Mouse (Mus musculus): Measurements from ENCODE around the gene Fmnl2.

Gene Fmnl2

GRCm38 (mm10) chr2:52864635-52865034, 7.0 kb downstream of the Fmnl2 start:
- no peak for DNase-seq (ENCODE audit: low read depth, low spot score)

DNA sequence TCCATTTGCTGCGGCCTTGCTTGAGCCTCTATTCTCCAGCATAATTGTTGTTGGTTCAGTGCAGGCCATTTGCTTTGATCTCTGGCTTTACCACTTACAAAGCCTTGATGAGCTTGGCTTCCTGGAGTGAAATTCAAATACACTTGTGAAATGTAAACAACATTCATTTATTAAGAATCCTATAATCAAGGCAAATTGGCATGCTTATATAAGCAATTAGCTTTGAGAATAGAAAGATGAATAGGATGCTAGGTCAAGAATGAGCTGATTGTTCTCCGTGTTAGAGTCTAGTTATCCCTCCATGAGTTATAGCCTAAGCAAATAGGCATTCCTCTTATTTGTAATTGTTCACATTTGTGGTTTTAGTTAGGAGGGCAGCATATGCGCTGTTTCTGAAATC, 8.5 kb downstream of the Fmnl2 start:
- no peak for DNase-seq (ENCODE audit: low read depth, low spot score)

DNA sequence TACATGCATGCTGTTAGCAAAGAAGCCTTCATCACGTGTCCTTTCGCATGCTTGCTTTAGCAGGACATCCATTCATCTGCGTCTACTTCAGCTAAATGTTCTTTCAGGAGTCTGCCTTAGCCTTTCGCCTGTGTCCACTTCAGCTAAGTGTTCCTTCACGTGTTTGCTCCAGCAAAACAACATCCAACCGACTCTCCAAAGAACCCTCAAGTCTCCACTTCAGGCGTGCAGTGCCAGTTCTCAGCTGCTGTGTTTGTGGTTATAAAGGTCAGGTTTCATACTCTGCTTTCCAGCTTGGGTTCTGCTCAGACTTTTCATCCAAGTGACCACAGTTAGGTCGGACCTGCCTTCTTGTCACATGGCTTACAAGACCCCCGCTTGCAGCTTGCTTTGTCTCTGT, 10.1 kb downstream of the Fmnl2 start:
- no peak for DNase-seq (ENCODE audit: low read depth, low spot score)

DNA sequence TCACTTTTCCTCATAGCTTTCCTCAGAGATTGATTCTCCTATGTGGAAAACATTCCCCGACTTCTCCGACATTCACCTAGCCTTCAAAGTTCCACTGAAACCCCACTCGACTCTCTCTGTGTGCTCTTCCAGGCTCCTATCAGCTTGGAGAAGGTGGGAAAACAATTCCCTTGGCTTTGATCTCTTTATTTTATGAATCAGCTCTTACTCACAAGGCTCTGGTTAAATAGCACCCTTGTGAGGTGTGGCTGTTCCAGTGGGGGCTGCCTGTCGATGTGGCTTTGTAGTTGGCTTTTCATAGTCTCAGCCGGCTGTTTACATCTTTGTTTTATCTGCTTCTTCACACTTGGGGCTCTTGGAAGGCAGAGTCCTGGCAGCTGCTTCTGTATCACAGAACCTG, 10.5 kb downstream of the Fmnl2 start:
- no peak for DNase-seq (ENCODE audit: low read depth, low spot score)

GRCm38 (mm10) chr2:52872636-52873035, 15.0 kb downstream of the Fmnl2 start:
- no peak for DNase-seq (ENCODE audit: low read depth, low spot score)

DNA sequence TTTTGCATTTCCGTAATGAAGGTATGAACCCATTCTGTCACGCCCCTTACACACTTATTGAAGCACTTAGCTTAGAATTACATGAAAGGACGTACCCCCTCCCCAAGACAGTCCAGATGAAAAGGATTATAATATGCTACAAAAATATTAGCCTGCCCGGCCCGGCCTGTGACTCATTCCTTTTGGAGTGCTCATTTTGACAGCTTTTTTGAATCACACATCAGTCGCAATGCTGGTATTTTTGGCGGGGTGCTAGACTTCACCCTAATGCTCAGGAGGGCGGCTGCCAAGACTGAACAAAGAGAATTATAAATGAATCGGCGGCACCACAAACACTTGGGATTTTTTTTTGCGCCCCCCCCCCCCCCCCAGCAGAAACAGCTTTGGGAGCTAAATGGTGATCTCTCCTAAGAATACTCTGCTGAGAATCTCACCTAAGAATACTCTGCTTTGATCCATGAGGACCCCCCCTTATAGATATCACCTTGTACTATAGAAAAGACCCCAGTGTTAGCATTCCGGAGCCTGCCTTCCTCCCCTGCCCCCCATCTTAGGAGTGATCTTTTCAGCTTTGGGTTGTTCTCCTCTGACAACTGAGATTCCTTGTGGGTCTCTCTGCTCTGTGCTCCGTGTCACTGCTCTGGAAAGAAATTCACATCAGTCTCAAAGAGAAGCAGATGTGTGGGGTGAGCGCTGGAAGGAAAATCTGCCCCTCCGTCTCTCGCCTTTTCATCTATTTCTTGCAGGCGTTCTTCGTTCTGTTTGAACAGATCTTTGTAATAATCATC, 15.8 kb downstream of the Fmnl2 start:
- no peak for DNase-seq (ENCODE audit: low read depth, low spot score)

DNA sequence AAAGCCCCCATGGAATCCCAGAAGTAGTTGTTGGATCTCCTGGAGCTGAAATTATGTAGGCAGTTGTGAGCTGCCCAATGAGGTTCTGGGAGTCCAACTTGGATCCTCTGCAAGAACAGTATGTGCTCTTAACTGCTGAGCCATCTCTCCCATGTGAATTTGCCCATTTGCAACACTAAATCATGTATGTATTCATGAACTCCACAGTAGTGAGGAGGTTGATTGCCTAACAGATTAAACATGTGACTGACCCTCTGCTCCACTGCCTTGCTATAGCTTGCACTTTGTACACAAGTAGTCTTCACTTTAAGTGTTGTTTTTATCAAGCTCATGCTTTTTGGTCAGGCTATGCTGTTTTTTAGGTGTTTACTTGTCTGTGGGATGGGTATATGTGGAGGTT, 17.1 kb downstream of the Fmnl2 start:
- DNase-seq (ENCODE audit: low read depth, low spot score): no peak

DNA sequence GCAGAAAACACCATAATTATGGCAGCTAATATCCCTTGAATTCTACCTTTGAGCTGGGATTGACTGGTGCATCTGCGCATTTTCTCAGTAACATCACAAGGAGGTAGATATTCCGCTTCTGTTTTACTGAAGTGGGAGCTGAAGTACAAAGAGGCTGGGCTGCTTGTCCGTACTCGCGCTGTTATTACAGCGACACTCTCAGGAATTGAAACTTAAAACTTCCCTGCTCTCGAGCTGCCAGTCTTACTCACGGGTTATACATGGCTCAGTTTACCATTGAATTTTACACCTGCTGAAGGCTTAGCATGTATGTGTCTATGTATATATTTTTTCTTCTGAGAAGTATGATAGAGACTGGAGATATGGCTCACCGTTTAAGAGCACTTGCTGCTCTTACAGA, 18.1 kb downstream of the Fmnl2 start:
- DNase-seq (ENCODE audit: low read depth, low spot score): no peak

- DNase-seq (ENCODE audit: low read depth, low spot score): no peak
These were observed 25.7 kb downstream of the Fmnl2 start for GRCm38 (mm10) chr2:52883401-52883800.

DNA sequence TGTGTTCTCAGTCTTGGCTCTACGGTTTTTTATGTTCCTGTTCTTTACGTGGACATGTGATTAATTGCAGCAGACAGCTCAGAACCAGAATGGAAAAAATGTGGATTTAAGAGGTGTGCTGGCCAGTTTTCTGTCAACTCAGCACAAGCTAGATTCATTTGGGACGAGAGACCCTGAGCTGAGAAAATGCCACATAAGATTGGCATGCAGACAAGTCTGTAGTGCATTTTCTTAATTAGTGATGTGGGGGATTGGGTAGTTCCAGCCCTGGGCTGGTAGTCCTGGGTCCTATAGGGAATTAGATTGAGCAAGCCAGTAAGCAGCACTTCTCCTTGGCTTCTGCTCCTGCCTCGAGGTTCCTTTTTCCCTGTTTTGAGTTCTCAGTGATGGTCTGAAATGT, 26.4 kb downstream of the Fmnl2 start:
- DNase-seq (ENCODE audit: low read depth, low spot score): no peak

- DNase-seq (ENCODE audit: low read depth, low spot score): no peak
These were observed 27.4 kb downstream of the Fmnl2 start for GRCm38 (mm10) chr2:52885071-52885470.

GRCm38 (mm10) chr2:52887281-52887680, 29.6 kb downstream of the Fmnl2 start:
- no peak for DNase-seq (ENCODE audit: low read depth, low spot score)

- no peak for DNase-seq (ENCODE audit: low read depth, low spot score)
These were observed 33.5 kb downstream of the Fmnl2 start for GRCm38 (mm10) chr2:52891115-52891514.

DNA sequence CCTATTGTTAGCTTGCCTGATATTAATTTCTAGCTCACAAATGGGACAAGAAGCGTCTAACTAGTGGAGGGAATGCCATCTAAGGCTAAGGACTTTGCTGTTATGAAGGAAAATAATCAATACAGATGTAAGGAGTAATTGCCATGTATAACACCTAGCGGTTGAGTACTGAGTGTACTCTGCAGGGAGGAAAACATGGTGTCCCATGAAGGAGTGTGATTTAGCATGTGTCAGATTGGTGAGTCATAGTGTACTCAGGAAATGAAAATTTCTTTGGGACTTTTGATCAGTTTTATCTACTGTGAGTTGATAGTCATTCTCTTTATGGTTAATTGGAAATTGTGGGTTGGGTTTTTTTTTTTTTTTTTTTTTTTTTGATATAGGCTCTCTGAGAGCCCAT, 34.1 kb downstream of the Fmnl2 start:
- no peak for DNase-seq (ENCODE audit: low read depth, low spot score)

GRCm38 (mm10) chr2:52894983-52895621, 37.4 kb downstream of the Fmnl2 start:
- DNase-seq (ENCODE audit: low read depth, low spot score): no peak

DNA sequence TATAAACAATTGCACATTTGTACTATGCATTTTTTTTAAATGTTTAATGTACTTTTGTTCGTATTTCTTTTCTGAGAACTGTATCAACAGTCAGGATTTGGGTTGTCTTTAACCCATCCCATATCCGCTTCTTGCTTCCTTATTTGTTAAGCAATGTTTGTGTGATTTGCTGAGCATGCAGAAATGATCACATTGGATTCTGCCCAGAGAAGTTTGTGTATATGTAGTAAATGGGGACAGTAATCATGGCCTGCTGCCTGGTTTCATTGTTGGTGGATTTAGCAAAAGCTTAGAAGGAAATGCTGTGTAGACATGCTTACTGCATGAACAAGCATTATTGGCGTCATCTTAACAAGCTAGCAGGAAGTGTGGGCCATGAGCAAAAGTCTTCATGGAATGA, 39.3 kb downstream of the Fmnl2 start:
- no peak for DNase-seq (ENCODE audit: low read depth, low spot score)

DNA sequence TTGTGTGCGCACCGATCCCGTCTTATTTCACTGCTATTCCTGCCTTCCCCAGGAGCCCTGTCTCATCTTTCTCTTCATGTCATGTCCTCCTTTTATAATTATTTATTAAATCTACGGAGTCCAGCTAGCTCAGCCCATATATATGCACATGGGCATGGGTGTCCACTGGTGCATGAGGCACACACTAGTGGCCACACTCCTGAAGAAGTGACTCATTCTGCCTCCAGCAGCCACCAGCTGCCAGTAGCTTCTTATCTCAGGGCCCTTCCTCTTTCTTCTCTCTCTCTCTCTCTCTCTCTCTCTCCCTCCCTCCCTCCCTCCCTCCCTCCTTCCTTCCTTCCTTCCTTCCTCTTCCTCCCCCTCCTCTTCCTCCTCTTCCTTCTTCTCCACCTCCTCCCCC, 43.1 kb downstream of the Fmnl2 start:
- no peak for DNase-seq (ENCODE audit: low read depth, low spot score)

GRCm38 (mm10) chr2:52901300-52902013, 43.8 kb downstream of the Fmnl2 start:
- peak; percentile 28 for DNase-seq (ENCODE audit: low read depth, low spot score)

DNA sequence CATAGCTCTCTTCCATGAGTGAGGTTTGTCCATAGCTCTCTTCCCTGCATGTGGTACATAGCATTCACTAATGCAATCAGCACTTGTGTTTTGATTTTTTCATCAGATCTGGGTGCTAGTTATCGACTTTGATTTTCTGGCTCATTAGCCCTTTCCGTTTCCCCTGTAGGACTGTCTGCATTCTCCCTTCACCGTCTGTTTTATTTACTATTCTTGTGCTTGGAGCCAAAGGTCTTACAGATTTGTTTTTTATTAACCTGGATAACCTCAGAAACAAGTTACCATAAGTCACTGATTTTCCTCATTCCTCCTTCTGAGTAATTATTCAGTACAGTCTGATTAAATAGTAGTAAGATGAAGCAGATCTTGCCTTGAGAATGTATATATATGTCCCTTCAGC, 44.8 kb downstream of the Fmnl2 start:
- no peak for DNase-seq (ENCODE audit: low read depth, low spot score)

DNA sequence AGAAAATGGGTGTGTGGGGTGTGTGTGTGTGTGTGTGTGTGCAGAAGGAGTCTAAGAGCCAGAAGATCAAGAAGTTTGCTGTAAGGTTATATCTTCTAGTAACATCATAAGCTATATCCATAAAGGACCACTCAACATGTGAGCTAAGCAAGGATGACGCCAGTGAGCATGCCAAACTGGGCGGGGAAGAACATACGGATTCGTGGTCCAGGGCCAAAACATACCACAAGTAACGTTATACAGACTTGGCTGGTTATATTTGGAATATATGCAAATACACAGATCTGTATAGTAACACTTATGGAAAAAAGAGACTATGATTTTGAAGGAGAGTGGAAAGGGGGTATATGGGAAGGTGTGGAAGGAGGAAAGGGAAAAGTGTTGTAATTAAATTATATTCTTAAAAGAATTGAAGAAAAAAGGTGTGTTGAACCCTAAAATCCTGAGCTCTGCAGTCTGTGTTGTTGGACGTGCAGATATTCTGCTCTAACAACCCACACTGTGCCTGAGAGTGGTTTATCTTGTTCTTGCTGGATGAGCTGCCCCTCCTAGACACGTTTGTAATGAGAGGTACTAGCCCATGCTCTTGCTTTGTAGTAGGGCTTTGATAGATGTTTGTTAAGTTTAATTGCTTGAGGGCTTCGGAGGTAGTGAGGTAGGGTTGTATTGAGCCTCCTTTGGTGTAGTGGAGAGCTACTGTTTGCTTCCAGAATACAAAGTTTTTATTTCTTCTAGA, 45.7 kb downstream of the Fmnl2 start:
- no peak for DNase-seq (ENCODE audit: low read depth, low spot score)

GRCm38 (mm10) chr2:52904526-52904925, 46.9 kb downstream of the Fmnl2 start:
- DNase-seq (ENCODE audit: low read depth, low spot score): no peak

GRCm38 (mm10) chr2:52913311-52913710, 55.7 kb downstream of the Fmnl2 start:
- DNase-seq (ENCODE audit: low read depth, low spot score): no peak

Measured in telencephalon, adult 2 months (tissue).